Mouse (Mus musculus) limb, embryonic 13.5 days (tissue): Measurements from ENCODE around the gene Grk2. TPM values are rescaled to one million over a fixed set of nuclear protein-coding genes. Genes with fewer than 3 reads are reported as not detected.

ENCODE experiments used
- ATAC-seq: fragments of 200-750 bp; cut with Nextera tagmentation; 2 replicates; pipeline ENCODE4 v1.8.0; 2017; ENCODE audit warnings: low read depth, moderate number of reproducible peaks, moderate TSS enrichment; ENCODE audit not compliant: low FRiP score
- H3K27ac ChIP-seq: fragments of 300-500 bp; sonication (generic); 2 replicates; pipeline ENCODE4 v1.5.1; 2015; ENCODE audit warnings: inconsistent platforms, mild to moderate bottlenecking, moderate library complexity
- H3K27me3 ChIP-seq: fragments of 300-500 bp; sonication (generic); 2 replicates; pipeline ENCODE4 v1.6.1; 2015; ENCODE audit warnings: mild to moderate bottlenecking, inconsistent platforms
- H3K36me3 ChIP-seq: fragments of 300-500 bp; sonication (generic); 2 replicates; pipeline ENCODE4 v1.6.1; 2015; ENCODE audit warnings: inconsistent platforms, mild to moderate bottlenecking, moderate library complexity
- H3K4me1 ChIP-seq: fragments of 300-500 bp; sonication (generic); 2 replicates; pipeline ENCODE4 v1.6.1; 2015; ENCODE audit warnings: inconsistent platforms
- H3K4me2 ChIP-seq: fragments of 300-500 bp; sonication (generic); replicated peaks from 2 replicates; pipeline ENCODE4 v1.6.1; 2015; ENCODE audit warnings: inconsistent platforms, mild to moderate bottlenecking, moderate library complexity
- H3K4me3 ChIP-seq: fragments of 300-500 bp; sonication (generic); 2 replicates; pipeline ENCODE4 v1.5.1; 2015; ENCODE audit warnings: moderate library complexity, mild to moderate bottlenecking, inconsistent platforms
- H3K9ac ChIP-seq: fragments of 300-500 bp; sonication (generic); 2 replicates; pipeline ENCODE4 v1.6.1; 2015; ENCODE audit warnings: mild to moderate bottlenecking, inconsistent platforms
- H3K9me3 ChIP-seq: fragments of 300-500 bp; sonication (generic); 2 replicates; pipeline ENCODE4 v1.6.1; 2016; ENCODE audit warnings: inconsistent platforms
- WGBS: fragments of 180-500 bp; shearing (Covaris S2); methylation state at CpG from one replicate; pipeline ENCODE4 v1.1.7; 2015; 5-methylcytosine and 5-hydroxymethylcytosine counted together
- polyA plus RNA-seq: library from polyadenylated mRNA; unstranded; fragments of >200 nt; fragmentation: Nextera tagmentation; extraction: Ambion mirVana; gene quantifications from 2 replicates; pipeline ENCODE4 v1.2.1, GENCODE M21; 2015

Gene Grk2
- polyA plus RNA-seq, 1 experiment from 2014 or later = 16.5 TPM

GRCm38 (mm10) chr19:4322134-4322533 lies 16.1 kb upstream of the Grk2 start:
- Histone ChIP-seq H3K4me1 (no peaks in the 10 kb centered on the region), H3K9me3 (no peaks in the 10 kb centered on the region), H3K27me3 (no peaks in the 10 kb centered on the region), H3K4me2 (no peak overlapping the region), H3K4me3 (no peak overlapping the region), H3K36me3 (peaks cover 97% of the 10 kb centered on the region), H3K27ac (no peak overlapping the region), H3K9ac (no peak overlapping the region)
- ATAC-seq = no peak
- 95% methylated on average over 3 of the region's 3 CpGs for WGBS

- Histone ChIP-seq H3K4me2 (no peak overlapping the region), H3K27ac (no peak overlapping the region), H3K4me1 (no peaks in the 10 kb centered on the region), H3K36me3 (peaks cover 97% of the 10 kb centered on the region), H3K27me3 (no peaks in the 10 kb centered on the region), H3K9ac (no peak overlapping the region), H3K9me3 (no peaks in the 10 kb centered on the region), H3K4me3 (no peak overlapping the region)
- WGBS = 90% methylated on average over 1 of the region's 1 CpGs
- no peak for ATAC-seq
These were observed 15.6 kb upstream of the Grk2 start for GRCm38 (mm10) chr19:4321622-4322021.

GRCm38 (mm10) chr19:4319272-4319671 lies 13.2 kb upstream of the Grk2 start:
- H3K27me3 ChIP-seq = no peaks in the 10 kb centered on the region
- no peak overlapping the region for H3K27ac ChIP-seq
- WGBS = 51% methylated on average over 4 of the region's 4 CpGs
- H3K9ac ChIP-seq = no peak overlapping the region
- no peak for ATAC-seq
- peaks cover 87% of the 10 kb centered on the region for H3K36me3 ChIP-seq
- H3K4me3 ChIP-seq = no peak overlapping the region
- H3K4me1 ChIP-seq = no peaks in the 10 kb centered on the region
- H3K9me3 ChIP-seq = no peaks in the 10 kb centered on the region
- no peak overlapping the region for H3K4me2 ChIP-seq

GRCm38 (mm10) chr19:4317181-4317580 lies 11.2 kb upstream of the Grk2 start:
- H3K4me1 ChIP-seq = no peaks in the 10 kb centered on the region
- no peak for ATAC-seq
- no peak overlapping the region for H3K4me3 ChIP-seq
- H3K4me2 ChIP-seq = no peak overlapping the region
- no peaks in the 10 kb centered on the region for H3K9me3 ChIP-seq
- H3K27me3 ChIP-seq = no peaks in the 10 kb centered on the region
- peaks cover 76% of the 10 kb centered on the region for H3K36me3 ChIP-seq
- 86% methylated on average over 3 of the region's 3 CpGs for WGBS
- no peak overlapping the region for H3K27ac ChIP-seq
- no peak overlapping the region for H3K9ac ChIP-seq

- H3K4me2 ChIP-seq = no peak overlapping the region
- H3K36me3 ChIP-seq = peaks cover 60% of the 10 kb centered on the region
- ATAC-seq = no peak
These were observed 9.4 kb upstream of the Grk2 start for GRCm38 (mm10) chr19:4315223-4315944.

GRCm38 (mm10) chr19:4309776-4310185 lies 3.8 kb upstream of the Grk2 start:
- Histone ChIP-seq H3K4me2 (no peak overlapping the region), H3K4me3 (no peak overlapping the region), H3K27me3 (no peaks in the 10 kb centered on the region), H3K9me3 (no peaks in the 10 kb centered on the region), H3K4me1 (peaks cover 14% of the 10 kb centered on the region), H3K9ac (no peak overlapping the region), H3K27ac (no peak overlapping the region), H3K36me3 (peaks cover 10% of the 10 kb centered on the region; the same call in 1 of the 2 replicates)
- 0 out of 2 replicates have a peak, but pooled peaks have one; percentile 25 for ATAC-seq

More at GRCm38 (mm10) chr19:4315223-4315944, 9.4 kb upstream of the Grk2 start:
- 76% methylated on average over 6 of the region's 6 CpGs for WGBS
- Histone ChIP-seq H3K4me3 (no peak overlapping the region), H3K27me3 (no peaks in the 10 kb centered on the region), H3K4me1 (no peaks in the 10 kb centered on the region), H3K9ac (no peak overlapping the region), H3K27ac (no peak overlapping the region), H3K9me3 (no peaks in the 10 kb centered on the region)

GRCm38 (mm10) chr19:4309302-4309701 lies 3.3 kb upstream of the Grk2 start:
- Histone ChIP-seq H3K4me3 (no peak overlapping the region), H3K9me3 (no peaks in the 10 kb centered on the region), H3K27me3 (no peaks in the 10 kb centered on the region), H3K36me3 (peaks cover 9% of the 10 kb centered on the region; the same call in 1 of the 2 replicates), H3K27ac (no peak overlapping the region), H3K4me1 (peaks cover 18% of the 10 kb centered on the region), H3K4me2 (no peak overlapping the region), H3K9ac (no peak overlapping the region)
- no peak for ATAC-seq
- WGBS = 92% methylated on average over 4 of the region's 4 CpGs

GRCm38 (mm10) chr19:4305491-4306189 lies 382 bp downstream of the Grk2 start:
- H3K4me3 ChIP-seq = peak overlapping the region; percentile 96
- H3K36me3 ChIP-seq = no peaks in the 10 kb centered on the region
- peaks cover 55% of the 10 kb centered on the region for H3K4me1 ChIP-seq
- ATAC-seq = peak; percentile 46
- no peaks in the 10 kb centered on the region for H3K27me3 ChIP-seq
- 2% methylated on average over 49 of the region's 68 CpGs for WGBS
- H3K9ac ChIP-seq = peak overlapping the region; percentile 96
- H3K27ac ChIP-seq = peak overlapping the region; percentile 79
- peak overlapping the region; percentile 90 for H3K4me2 ChIP-seq
- H3K9me3 ChIP-seq = no peaks in the 10 kb centered on the region

GRCm38 (mm10) chr19:4304871-4305321 lies 1.1 kb downstream of the Grk2 start:
- H3K9me3 ChIP-seq = no peaks in the 10 kb centered on the region
- peak overlapping the region; percentile 90 for H3K4me2 ChIP-seq
- peaks cover 63% of the 10 kb centered on the region for H3K4me1 ChIP-seq
- H3K27ac ChIP-seq = no peak overlapping the region
- H3K9ac ChIP-seq = peak overlapping the region; percentile 96
- peak overlapping the region; percentile 96 for H3K4me3 ChIP-seq
- ATAC-seq = no peak
- H3K36me3 ChIP-seq = no peaks in the 10 kb centered on the region
- 57% methylated on average over 4 of the region's 4 CpGs for WGBS
- H3K27me3 ChIP-seq = no peaks in the 10 kb centered on the region

- Histone ChIP-seq H3K4me1 (peaks cover 64% of the 10 kb centered on the region), H3K27ac (no peak overlapping the region), H3K9ac (peak overlapping the region; percentile 96), H3K9me3 (no peaks in the 10 kb centered on the region), H3K4me3 (peak overlapping the region; percentile 96), H3K27me3 (no peaks in the 10 kb centered on the region), H3K36me3 (no peaks in the 10 kb centered on the region), H3K4me2 (peak overlapping the region; percentile 90)
- 66% methylated on average over 5 of the region's 5 CpGs for WGBS
- no peak for ATAC-seq
These were observed 1.7 kb downstream of the Grk2 start for GRCm38 (mm10) chr19:4304251-4304821.

- H3K4me1 ChIP-seq = peaks cover 69% of the 10 kb centered on the region
- no peak for ATAC-seq
- WGBS = 95% methylated on average over 5 of the region's 5 CpGs
- no peaks in the 10 kb centered on the region for H3K9me3 ChIP-seq
- H3K4me3 ChIP-seq = no peak overlapping the region
- H3K4me2 ChIP-seq = peak overlapping the region; percentile 90
- H3K36me3 ChIP-seq = no peaks in the 10 kb centered on the region
- H3K27me3 ChIP-seq = no peaks in the 10 kb centered on the region
- no peak overlapping the region; the same call in 1 of the 2 replicates for H3K27ac ChIP-seq
- no peak overlapping the region for H3K9ac ChIP-seq
These were observed 2.4 kb downstream of the Grk2 start for GRCm38 (mm10) chr19:4303640-4303995.

GRCm38 (mm10) chr19:4302936-4303639 lies 2.9 kb downstream of the Grk2 start:
- Histone ChIP-seq H3K9me3 (no peaks in the 10 kb centered on the region), H3K36me3 (peaks cover 5% of the 10 kb centered on the region), H3K27me3 (no peaks in the 10 kb centered on the region), H3K4me1 (peaks cover 69% of the 10 kb centered on the region), H3K4me2 (peak overlapping the region; percentile 90), H3K27ac (peak overlapping the region; percentile 83; the same call in 1 of the 2 replicates), H3K9ac (peak overlapping the region; percentile 54), H3K4me3 (no peak overlapping the region)
- ATAC-seq = no peak
- WGBS = 63% methylated on average over 7 of the region's 7 CpGs
